Mouse (Mus musculus): ENCODE results near the gene Phf5a. TPM values are rescaled to one million over a fixed set of nuclear protein-coding genes. Genes with fewer than 3 reads are reported as not detected.

The Phf5a gene
- polyA plus RNA-seq, 1 experiment from 2014 or later: 197 TPM

- Histone ChIP-seq H3K9me3 (ENCODE audit: control insufficient read depth, low read length) (no peaks in the 10 kb centered on the region), H3K36me3 (ENCODE audit: control insufficient read depth, insufficient read depth, low read length) (peaks cover 5% of the 10 kb centered on the region), H3K27ac (ENCODE audit: low read depth, low read length) (no peak overlapping the region), H3K4me1 (ENCODE audit: control insufficient read depth, insufficient read depth, low read length) (no peaks in the 10 kb centered on the region), H3K4me2 (no peak overlapping the region), H3K27me3 (ENCODE audit: control insufficient read depth, insufficient read depth, low read length) (no peaks in the 10 kb centered on the region), H3K9ac (ENCODE audit: low read length) (no peak overlapping the region), H3K4me3 (ENCODE audit: low read depth, low read length) (no peak overlapping the region)
- DNase-seq (ENCODE audit: low spot score, missing footprints): no peak
- 94% methylated on average over 7 of the region's 7 CpGs for WGBS
- no peak for ATAC-seq (ENCODE audit: low FRiP score)
Measured at GRCm38 (mm10) chr15:81889175-81889574, 17.5 kb upstream of the Phf5a start.

GRCm38 (mm10) chr15:81886795-81887550 lies 15.3 kb upstream of the Phf5a start:
- no peaks in the 10 kb centered on the region for H3K9me3 ChIP-seq (ENCODE audit: control insufficient read depth, low read length)
- H3K4me3 ChIP-seq (ENCODE audit: low read depth, low read length): no peak overlapping the region
- ATAC-seq (ENCODE audit: low FRiP score) (no peak), DNase-seq (ENCODE audit: low spot score, missing footprints) (no peak)
- no peaks in the 10 kb centered on the region for H3K27me3 ChIP-seq (ENCODE audit: control insufficient read depth, insufficient read depth, low read length)
- H3K36me3 ChIP-seq (ENCODE audit: control insufficient read depth, insufficient read depth, low read length): peaks cover under 1% of the 10 kb centered on the region
- H3K27ac ChIP-seq (ENCODE audit: low read depth, low read length): no peak overlapping the region
- H3K4me1 ChIP-seq (ENCODE audit: control insufficient read depth, insufficient read depth, low read length): no peaks in the 10 kb centered on the region
- H3K4me2 ChIP-seq: no peak overlapping the region
- H3K9ac ChIP-seq (ENCODE audit: low read length): no peak overlapping the region
- WGBS: 97% methylated on average over 6 of the region's 6 CpGs

GRCm38 (mm10) chr15:81885418-81885934 lies 13.8 kb upstream of the Phf5a start:
- Histone ChIP-seq H3K4me3 (ENCODE audit: low read depth, low read length) (no peak overlapping the region), H3K36me3 (ENCODE audit: control insufficient read depth, insufficient read depth, low read length) (no peaks in the 10 kb centered on the region; the same call in 1 of the 2 replicates), H3K27ac (ENCODE audit: low read depth, low read length) (no peak overlapping the region), H3K27me3 (ENCODE audit: control insufficient read depth, insufficient read depth, low read length) (no peaks in the 10 kb centered on the region), H3K9me3 (ENCODE audit: control insufficient read depth, low read length) (no peaks in the 10 kb centered on the region), H3K9ac (ENCODE audit: low read length) (no peak overlapping the region), H3K4me2 (no peak overlapping the region), H3K4me1 (ENCODE audit: control insufficient read depth, insufficient read depth, low read length) (no peaks in the 10 kb centered on the region)
- ATAC-seq (ENCODE audit: low FRiP score): no peak
- WGBS: 86% methylated on average over 3 of the region's 3 CpGs
- no peak for DNase-seq (ENCODE audit: low spot score, missing footprints)

- WGBS: 96% methylated on average over 3 of the region's 3 CpGs
- no peak for ATAC-seq (ENCODE audit: low FRiP score)
- Histone ChIP-seq H3K27me3 (ENCODE audit: control insufficient read depth, insufficient read depth, low read length) (no peaks in the 10 kb centered on the region), H3K9ac (ENCODE audit: low read length) (no peak overlapping the region), H3K36me3 (ENCODE audit: control insufficient read depth, insufficient read depth, low read length) (no peaks in the 10 kb centered on the region), H3K4me2 (no peak overlapping the region), H3K9me3 (ENCODE audit: control insufficient read depth, low read length) (no peaks in the 10 kb centered on the region), H3K27ac (ENCODE audit: low read depth, low read length) (no peak overlapping the region), H3K4me1 (ENCODE audit: control insufficient read depth, insufficient read depth, low read length) (peaks cover 4% of the 10 kb centered on the region; the same call in 1 of the 2 replicates), H3K4me3 (ENCODE audit: low read depth, low read length) (no peak overlapping the region)
- no peak for DNase-seq (ENCODE audit: low spot score, missing footprints)
Measured at GRCm38 (mm10) chr15:81882348-81882747, 10.6 kb upstream of the Phf5a start.

GRCm38 (mm10) chr15:81879531-81880401 lies 8.1 kb upstream of the Phf5a start:
- Histone ChIP-seq H3K4me2 (no peak overlapping the region), H3K9me3 (ENCODE audit: control insufficient read depth, low read length) (no peaks in the 10 kb centered on the region), H3K27ac (ENCODE audit: low read depth, low read length) (no peak overlapping the region), H3K36me3 (ENCODE audit: control insufficient read depth, insufficient read depth, low read length) (no peaks in the 10 kb centered on the region), H3K4me1 (ENCODE audit: control insufficient read depth, insufficient read depth, low read length) (peaks cover 4% of the 10 kb centered on the region; the same call in 1 of the 2 replicates), H3K9ac (ENCODE audit: low read length) (no peak overlapping the region), H3K4me3 (ENCODE audit: low read depth, low read length) (no peak overlapping the region), H3K27me3 (ENCODE audit: control insufficient read depth, insufficient read depth, low read length) (no peaks in the 10 kb centered on the region)
- WGBS: 76% methylated on average over 5 of the region's 5 CpGs
- no peak for DNase-seq (ENCODE audit: low spot score, missing footprints)
- no peak for ATAC-seq (ENCODE audit: low FRiP score)

- Histone ChIP-seq H3K4me1 (ENCODE audit: control insufficient read depth, insufficient read depth, low read length) (peaks cover 11% of the 10 kb centered on the region), H3K4me3 (ENCODE audit: low read depth, low read length) (peak within 1 kb of the TSS; percentile 96), H3K27me3 (ENCODE audit: control insufficient read depth, insufficient read depth, low read length) (no peaks in the 10 kb centered on the region), H3K9me3 (ENCODE audit: control insufficient read depth, low read length) (no peaks in the 10 kb centered on the region), H3K36me3 (ENCODE audit: control insufficient read depth, insufficient read depth, low read length) (peaks cover 21% of the 10 kb centered on the region), H3K9ac (ENCODE audit: low read length) (peak within 1 kb of the TSS; percentile 89), H3K4me2 (peak within 1 kb of the TSS; percentile 82), H3K27ac (ENCODE audit: low read depth, low read length) (peak within 1 kb of the TSS; percentile 93)
- ATAC-seq (ENCODE audit: low FRiP score) (peak; percentile 92), DNase-seq (ENCODE audit: low spot score, missing footprints) (peak; percentile 100)
- WGBS: under 1% methylated on average over 53 of the region's 53 CpGs
Measured at GRCm38 (mm10) chr15:81872262-81873136, 788 bp upstream of the Phf5a start, which contains the start of gene Aco2. Gene Aco2 (plus strand): TSS chr15:81872309.

GRCm38 (mm10) chr15:81869985-81870384 lies 1.7 kb downstream of the Phf5a start:
- WGBS: 94% methylated on average over 5 of the region's 5 CpGs
- no peak overlapping the region for H3K4me2 ChIP-seq
- H3K9ac ChIP-seq (ENCODE audit: low read length): no peak overlapping the region
- H3K4me3 ChIP-seq (ENCODE audit: low read depth, low read length): no peak overlapping the region
- H3K36me3 ChIP-seq (ENCODE audit: control insufficient read depth, insufficient read depth, low read length): peaks cover 29% of the 10 kb centered on the region
- no peak overlapping the region for H3K27ac ChIP-seq (ENCODE audit: low read depth, low read length)
- no peaks in the 10 kb centered on the region for H3K27me3 ChIP-seq (ENCODE audit: control insufficient read depth, insufficient read depth, low read length)
- no peak for DNase-seq (ENCODE audit: low spot score, missing footprints)
- no peaks in the 10 kb centered on the region for H3K9me3 ChIP-seq (ENCODE audit: control insufficient read depth, low read length)
- ATAC-seq (ENCODE audit: low FRiP score): no peak
- peaks cover 11% of the 10 kb centered on the region for H3K4me1 ChIP-seq (ENCODE audit: control insufficient read depth, insufficient read depth, low read length)

GRCm38 (mm10) chr15:81864238-81864637 lies 7.5 kb downstream of the Phf5a start:
- no peaks in the 10 kb centered on the region for H3K9me3 ChIP-seq (ENCODE audit: control insufficient read depth, low read length)
- DNase-seq (ENCODE audit: low spot score, missing footprints): no peak
- H3K4me2 ChIP-seq: no peak overlapping the region
- no peaks in the 10 kb centered on the region for H3K4me1 ChIP-seq (ENCODE audit: control insufficient read depth, insufficient read depth, low read length)
- H3K9ac ChIP-seq (ENCODE audit: low read length): no peak overlapping the region
- H3K27ac ChIP-seq (ENCODE audit: low read depth, low read length): no peak overlapping the region
- H3K36me3 ChIP-seq (ENCODE audit: control insufficient read depth, insufficient read depth, low read length): peaks cover 21% of the 10 kb centered on the region
- no peak overlapping the region for H3K4me3 ChIP-seq (ENCODE audit: low read depth, low read length)
- H3K27me3 ChIP-seq (ENCODE audit: control insufficient read depth, insufficient read depth, low read length): no peaks in the 10 kb centered on the region
- no peak for ATAC-seq (ENCODE audit: low FRiP score)
- WGBS: 96% methylated on average over 7 of the region's 7 CpGs
